Mouse (Mus musculus) T-cell, adult 2 months (primary cell): ENCODE results near the gene Exoc2.

Experiments
- DNase-seq: peaks from one replicate; pipeline ENCODE4 v3.0.0; 2022; ENCODE audit warnings: low spot score

The Exoc2 gene

DNA sequence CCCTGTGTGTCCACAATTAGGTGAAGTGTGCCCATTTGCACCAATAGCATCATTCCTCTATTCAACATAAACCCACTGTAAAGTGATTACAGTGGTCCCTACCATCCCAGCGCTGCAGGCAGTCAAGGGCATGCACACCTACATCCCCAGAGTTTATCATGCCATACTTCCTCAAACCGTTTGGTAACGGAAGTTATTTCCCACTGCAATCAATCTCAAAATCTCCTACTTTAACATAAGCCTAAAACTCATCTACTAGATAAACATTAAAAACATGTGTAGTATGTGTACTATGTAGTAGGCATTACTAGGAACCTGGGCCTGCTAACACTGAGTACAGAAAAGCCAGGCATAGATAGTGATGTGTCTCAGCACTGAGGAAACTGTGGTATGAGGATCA is 2.8 kb downstream of the Exoc2 start:
- DNase-seq: no peak

- no peak for DNase-seq
Observed at GRCm38 (mm10) chr13:30968311-30968710, 5.6 kb downstream of the Exoc2 start.

DNA sequence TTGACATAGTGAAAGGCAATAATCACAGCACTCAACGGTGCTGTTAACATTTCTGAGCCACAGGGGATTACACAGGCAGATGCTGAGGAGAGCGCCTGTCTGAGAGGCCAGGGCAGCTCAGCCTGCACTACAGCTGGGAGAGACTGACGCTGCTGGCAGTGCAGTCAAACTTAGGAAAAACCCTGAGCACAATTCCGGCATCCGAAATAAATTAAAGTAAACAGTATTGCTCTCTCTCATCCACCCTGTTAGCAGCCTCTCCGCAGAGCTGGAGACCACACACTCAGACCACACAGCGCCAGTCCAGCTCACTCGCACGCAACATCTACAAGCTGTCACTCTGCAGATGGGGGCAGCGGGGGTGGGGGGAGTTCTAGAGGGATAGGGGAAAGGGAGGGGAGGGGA is 7.4 kb downstream of the Exoc2 start:
- DNase-seq: no peak

GRCm38 (mm10) chr13:30961932-30962331 is 12.0 kb downstream of the Exoc2 start:
- DNase-seq: no peak

- DNase-seq: no peak
Observed at GRCm38 (mm10) chr13:30960714-30961113, 13.2 kb downstream of the Exoc2 start.

DNA sequence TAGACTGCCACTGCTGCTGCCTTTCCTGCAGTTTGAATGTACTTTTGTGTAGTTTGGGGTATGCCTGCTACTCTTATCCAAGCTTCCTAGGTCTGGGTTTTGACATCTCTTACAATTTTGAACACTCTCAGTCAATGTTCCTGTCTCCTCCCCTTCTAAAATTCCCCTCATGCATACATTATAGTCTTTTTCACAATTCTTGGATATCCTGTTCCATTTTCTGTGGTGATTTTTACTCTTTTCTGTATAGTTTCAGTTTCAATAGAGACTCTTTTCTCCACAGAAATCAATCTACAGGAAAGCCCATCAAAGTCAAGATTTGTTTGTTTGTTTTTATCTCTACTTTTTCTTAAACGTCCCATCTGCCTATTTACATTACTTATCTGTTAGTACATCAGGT is 20.3 kb downstream of the Exoc2 start:
- DNase-seq: no peak

GRCm38 (mm10) chr13:30952044-30952443 is 21.8 kb downstream of the Exoc2 start:
- DNase-seq: no peak

DNA sequence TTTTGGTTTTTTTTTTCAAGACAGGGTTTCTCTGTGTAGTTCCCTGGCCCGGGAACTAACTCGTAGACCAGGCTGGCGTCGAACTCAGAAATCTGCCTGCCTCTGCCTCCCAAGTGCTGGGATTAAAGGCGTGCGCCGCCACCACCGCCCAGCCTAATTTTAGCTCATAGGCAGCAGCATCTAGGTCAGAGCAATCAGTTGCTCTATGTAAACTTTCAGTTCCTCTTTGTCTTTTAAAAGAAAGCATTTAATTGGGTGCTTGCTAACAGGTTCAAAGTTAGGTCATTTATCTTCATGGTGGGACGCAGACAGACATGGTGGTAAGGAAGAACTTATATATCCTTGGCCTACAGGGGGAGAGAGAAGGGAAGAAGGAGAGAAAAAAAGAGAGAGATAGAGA is 24.7 kb downstream of the Exoc2 start:
- DNase-seq: no peak

GRCm38 (mm10) chr13:30947540-30947939 is 26.4 kb downstream of the Exoc2 start, which contains the start of gene Hus1b:
Gene Hus1b (minus strand): TSS chr13:30947759.
- DNase-seq: no peak

DNA sequence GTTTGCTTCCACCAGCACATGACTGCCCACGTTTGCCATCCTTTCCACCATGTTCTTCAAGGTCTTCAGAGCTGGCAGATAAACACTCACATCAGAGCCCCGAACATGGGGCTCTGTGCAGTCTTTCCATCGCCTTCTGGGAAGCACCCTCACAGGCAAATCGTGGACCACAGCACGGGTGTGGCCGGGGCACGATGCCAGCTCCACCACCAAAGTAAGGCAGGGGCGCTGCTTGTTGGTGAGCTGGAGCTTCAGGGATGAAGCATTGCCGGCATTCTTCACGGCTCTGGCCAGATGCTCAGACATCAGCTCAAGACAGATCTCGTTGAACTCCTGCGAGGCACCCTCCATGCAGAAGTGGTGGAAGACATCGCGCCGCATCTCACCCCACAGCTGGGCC is 26.8 kb downstream of the Exoc2 start:
- DNase-seq: no peak

DNA sequence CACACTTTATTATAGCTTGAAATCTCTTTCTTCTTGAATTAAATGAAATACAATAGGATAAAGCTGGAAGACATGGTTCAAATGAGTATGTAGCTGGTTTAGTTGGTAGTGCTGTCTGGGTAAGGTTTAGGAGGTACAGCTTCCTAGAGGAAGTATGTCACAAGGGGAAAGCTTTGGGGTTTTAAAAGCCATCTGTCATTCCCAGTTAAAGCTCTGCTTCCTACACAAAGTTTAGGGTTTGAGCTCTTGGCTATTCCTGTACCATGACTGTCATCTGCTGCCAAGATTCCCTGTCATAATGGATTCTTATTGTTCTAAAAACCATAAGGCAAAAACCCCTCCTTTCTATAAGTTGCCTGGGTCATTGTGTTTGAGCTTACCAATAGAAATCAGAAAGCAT is 28.1 kb downstream of the Exoc2 start:
- DNase-seq: no peak

GRCm38 (mm10) chr13:30932972-30933371 is 40.9 kb downstream of the Exoc2 start:
- DNase-seq: peak; percentile 28

- DNase-seq: no peak
Observed at GRCm38 (mm10) chr13:30931613-30932012, 42.3 kb downstream of the Exoc2 start.

DNA sequence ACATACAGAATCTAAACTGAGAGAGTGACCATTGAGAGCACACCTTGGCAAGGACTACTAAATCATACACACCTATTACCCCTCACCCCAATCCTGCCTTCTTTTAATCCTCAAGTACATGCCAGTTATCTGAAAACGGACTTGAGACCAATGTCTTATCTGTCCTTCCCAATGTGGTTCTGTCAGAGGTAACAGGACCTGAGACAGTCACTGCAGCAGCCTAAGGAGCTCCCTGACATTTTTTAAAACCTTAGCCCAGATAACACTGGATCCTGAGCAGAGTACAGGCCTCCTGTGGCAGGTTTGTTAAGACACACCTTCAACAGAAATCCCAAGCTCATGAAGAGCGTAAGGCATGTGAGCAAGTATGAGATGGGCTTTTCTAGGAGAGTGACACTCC is 44.8 kb downstream of the Exoc2 start:
- no peak for DNase-seq

GRCm38 (mm10) chr13:30924269-30924668 is 49.6 kb downstream of the Exoc2 start:
- no peak for DNase-seq

GRCm38 (mm10) chr13:30921914-30922313 is 52.0 kb downstream of the Exoc2 start:
- DNase-seq: no peak

DNA sequence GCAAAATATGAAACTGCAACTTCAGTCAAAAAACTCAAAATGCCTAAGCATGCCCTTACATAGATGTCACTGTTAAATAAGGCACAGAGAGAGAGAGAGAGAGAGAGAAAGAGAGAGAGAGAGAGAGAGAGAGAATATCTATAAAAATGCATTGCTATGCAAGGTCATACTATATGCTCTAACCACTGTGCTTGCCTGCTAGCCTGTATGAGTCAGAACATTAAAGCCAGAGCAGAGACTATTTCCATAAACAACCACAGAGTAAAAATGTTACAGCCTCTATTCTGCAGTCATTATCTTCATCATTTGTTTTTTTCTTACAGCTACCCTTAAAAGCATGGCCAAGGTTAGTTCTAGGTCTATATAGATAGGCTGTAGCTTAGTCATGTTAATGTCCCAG is 60.1 kb downstream of the Exoc2 start:
- no peak for DNase-seq

DNA sequence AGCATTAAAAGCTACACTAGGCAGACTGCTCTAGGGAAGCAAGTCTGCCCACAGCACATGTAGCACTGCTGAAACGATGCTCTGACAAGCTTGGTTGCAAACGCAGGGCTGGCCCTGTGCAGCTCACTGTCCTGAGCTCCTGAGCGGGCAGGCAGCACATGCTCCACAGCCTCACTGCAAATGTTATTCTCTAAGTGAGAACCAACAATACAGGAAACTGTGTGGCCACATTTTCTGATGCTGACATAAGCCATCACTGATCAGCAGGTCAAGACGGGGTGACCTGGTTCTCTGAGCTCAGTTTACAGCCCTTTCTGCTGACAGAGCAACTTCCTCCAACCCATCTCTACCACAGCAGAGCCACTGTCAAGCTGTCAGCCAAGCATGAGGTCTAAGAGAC is 60.9 kb downstream of the Exoc2 start:
- DNase-seq: no peak

DNA sequence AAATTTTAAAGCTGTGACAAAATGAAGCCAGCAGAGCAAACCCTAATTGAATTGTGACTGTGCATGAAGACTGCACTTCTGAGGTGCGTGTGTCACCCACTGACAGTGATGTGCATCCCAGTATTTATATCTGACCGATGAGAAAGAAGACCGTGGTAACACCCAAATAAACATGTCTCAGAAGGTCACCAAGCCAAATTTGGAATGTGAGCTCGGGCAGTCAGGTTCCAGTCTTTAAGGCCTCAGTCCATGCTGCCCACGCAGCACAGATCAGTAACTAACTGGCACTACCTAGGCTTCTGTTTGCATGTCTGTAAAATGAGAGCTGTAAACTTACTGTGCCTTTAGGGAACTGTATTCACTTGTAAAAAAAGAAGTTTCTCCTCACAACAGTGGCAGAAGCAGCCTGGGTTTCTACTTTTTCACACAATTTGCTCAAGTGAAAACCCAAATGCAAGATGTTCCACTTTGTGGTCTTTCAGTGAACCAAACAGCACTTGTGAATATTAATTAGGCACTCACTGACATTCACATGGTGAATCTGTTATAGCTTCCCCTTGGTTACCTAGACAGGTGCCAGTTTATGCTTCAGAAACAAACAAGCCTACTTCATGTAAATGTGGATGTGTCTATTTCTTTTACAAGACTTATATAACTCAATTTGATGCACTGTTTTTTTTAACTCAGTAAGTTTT is 61.8 kb downstream of the Exoc2 start:
- no peak for DNase-seq

- DNase-seq: no peak
Observed at GRCm38 (mm10) chr13:30910889-30911288, 63.0 kb downstream of the Exoc2 start.

- DNase-seq: no peak
Observed at GRCm38 (mm10) chr13:30902286-30902685, 71.6 kb downstream of the Exoc2 start.

DNA sequence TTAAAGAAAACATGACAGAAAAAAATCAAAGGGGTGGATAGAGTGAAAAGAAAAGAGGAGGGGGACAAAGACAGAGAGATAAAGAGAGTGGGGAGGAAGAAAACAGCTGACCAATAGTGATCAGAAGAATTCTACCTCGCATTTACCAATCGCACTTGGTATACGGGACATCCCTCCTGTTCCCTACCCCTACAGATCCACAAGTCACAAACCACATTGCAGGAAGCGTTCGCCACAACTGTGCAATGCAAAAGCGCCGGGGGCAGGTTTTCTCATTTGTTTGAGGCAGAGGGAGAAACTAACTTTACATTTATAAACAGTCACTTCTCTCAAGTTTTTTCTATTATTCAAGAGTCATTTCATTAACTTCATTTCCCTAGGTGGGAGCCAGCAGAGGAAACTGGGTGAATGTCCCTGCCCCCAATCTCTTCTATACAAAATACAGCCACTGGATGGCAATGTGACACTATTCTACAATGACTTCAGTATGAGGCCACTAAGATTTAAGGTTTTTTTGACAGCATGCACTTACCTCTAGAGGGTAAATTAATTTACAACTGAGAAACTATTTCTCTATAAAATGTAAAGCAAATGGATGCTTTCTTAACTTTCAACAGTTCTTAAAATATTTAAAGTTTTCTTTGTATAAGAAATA is 72.4 kb downstream of the Exoc2 start:
- no peak for DNase-seq

GRCm38 (mm10) chr13:30894015-30894634 is 79.8 kb downstream of the Exoc2 start:
- no peak for DNase-seq
